Mouse (Mus musculus) kidney, adult 11 months (tissue): ENCODE data around the gene Dcdc2c.
A peak's percentile ranks its signal among the peaks of the same experiment; 100 is the strongest.

Source experiments
- DNase-seq: peaks from one replicate; pipeline ENCODE4 v3.0.0; 2022

Dcdc2c gene

GRCm38 (mm10) chr12:28552299-28552698 is at the start of gene Dcdc2c:
Gene Dcdc2c, minus strand, starts transcription at chr12:28552399.
- no peak for DNase-seq

- no peak for DNase-seq
These were observed 46.4 kb upstream of the Dcdc2c start for GRCm38 (mm10) chr12:28598526-28598991.

GRCm38 (mm10) chr12:28598110-28598509 is 45.9 kb upstream of the Dcdc2c start:
- DNase-seq: no peak

GRCm38 (mm10) chr12:28597699-28598098 is 45.5 kb upstream of the Dcdc2c start:
- DNase-seq: no peak

GRCm38 (mm10) chr12:28596851-28597250 is 44.7 kb upstream of the Dcdc2c start:
- DNase-seq: no peak

GRCm38 (mm10) chr12:28590428-28590827 is 38.2 kb upstream of the Dcdc2c start:
- DNase-seq: no peak

GRCm38 (mm10) chr12:28589090-28589868 is 37.1 kb upstream of the Dcdc2c start:
- peak; percentile 74 for DNase-seq

- no peak for DNase-seq
These were observed 35.8 kb upstream of the Dcdc2c start for GRCm38 (mm10) chr12:28587949-28588348.

- DNase-seq: no peak
These were observed 31.8 kb upstream of the Dcdc2c start for GRCm38 (mm10) chr12:28584036-28584435.

- DNase-seq: no peak
These were observed 30.2 kb upstream of the Dcdc2c start, which contains the start of gene Allc for GRCm38 (mm10) chr12:28582423-28582822. Gene Allc, minus strand, starts transcription at chr12:28582523.

GRCm38 (mm10) chr12:28579132-28579531 is 26.9 kb upstream of the Dcdc2c start:
- no peak for DNase-seq

GRCm38 (mm10) chr12:28578147-28578546 is 25.9 kb upstream of the Dcdc2c start:
- DNase-seq: no peak

- no peak for DNase-seq
These were observed 23.3 kb upstream of the Dcdc2c start for GRCm38 (mm10) chr12:28575366-28576070.

- DNase-seq: no peak
These were observed 20.0 kb upstream of the Dcdc2c start for GRCm38 (mm10) chr12:28572241-28572640.

- DNase-seq: no peak
These were observed 424 bp downstream of the Dcdc2c start for GRCm38 (mm10) chr12:28551775-28552174.

GRCm38 (mm10) chr12:28548887-28549286 is 3.3 kb downstream of the Dcdc2c start:
- no peak for DNase-seq

GRCm38 (mm10) chr12:28514264-28514775 is 37.9 kb downstream of the Dcdc2c start:
- DNase-seq: no peak

GRCm38 (mm10) chr12:28509699-28510280 is 42.4 kb downstream of the Dcdc2c start:
- no peak for DNase-seq

- DNase-seq: no peak
These were observed 57.9 kb downstream of the Dcdc2c start for GRCm38 (mm10) chr12:28494289-28494688.

- DNase-seq: no peak
These were observed 69.6 kb downstream of the Dcdc2c start for GRCm38 (mm10) chr12:28482483-28483160.

- DNase-seq: no peak
These were observed 91.2 kb downstream of the Dcdc2c start for GRCm38 (mm10) chr12:28460951-28461431.

- DNase-seq: no peak
These were observed 91.7 kb downstream of the Dcdc2c start for GRCm38 (mm10) chr12:28460523-28460922.

- DNase-seq: no peak
These were observed 93.4 kb downstream of the Dcdc2c start for GRCm38 (mm10) chr12:28458786-28459185.
